Mouse (Mus musculus) G1E-ER4 (cell line): ENCODE measurements around the gene Wnt8b. TPM values are rescaled to one million over a fixed set of nuclear protein-coding genes. Genes with fewer than 3 reads are reported as not detected.

Experiments used
- GATA1 ChIP-seq: IDR thresholded peaks from one replicate; pipeline ENCODE4 v1.8.0; 2012; ENCODE audit warnings: low read length, inconsistent platforms
- polyA plus RNA-seq: library from polyadenylated mRNA; stranded (reverse); fragments of >175 nt; gene quantifications from 2 replicates; pipeline ENCODE4 v1.2.3, GENCODE M21; 2012

Wnt8b gene
- not detected in 2 replicates for polyA plus RNA-seq

GRCm38 (mm10) chr19:44493128-44493527 is at the start of gene Wnt8b:
Wnt8b (plus strand) TSS chr19:44493472.
- TF ChIP-seq GATA1: no peak

- no peak for TF ChIP-seq GATA1
Observed at GRCm38 (mm10) chr19:44445755-44446154, 47.5 kb upstream of the Wnt8b start.

GRCm38 (mm10) chr19:44447927-44448326 is 45.3 kb upstream of the Wnt8b start:
- TF ChIP-seq GATA1: no peak

GRCm38 (mm10) chr19:44454862-44455261 is 38.4 kb upstream of the Wnt8b start:
- TF ChIP-seq GATA1: no peak

GRCm38 (mm10) chr19:44455356-44455755 is 37.9 kb upstream of the Wnt8b start:
- no peak for TF ChIP-seq GATA1

GRCm38 (mm10) chr19:44457359-44458055 is 35.8 kb upstream of the Wnt8b start:
- no peak for TF ChIP-seq GATA1

GRCm38 (mm10) chr19:44458696-44459095 is 34.6 kb upstream of the Wnt8b start:
- no peak for TF ChIP-seq GATA1

GRCm38 (mm10) chr19:44460441-44460840 is 32.8 kb upstream of the Wnt8b start:
- no peak for TF ChIP-seq GATA1

GRCm38 (mm10) chr19:44461500-44461899 is 31.8 kb upstream of the Wnt8b start:
- no peak for TF ChIP-seq GATA1

- TF ChIP-seq GATA1: no peak
Observed at GRCm38 (mm10) chr19:44462141-44462540, 31.1 kb upstream of the Wnt8b start.

- no peak for TF ChIP-seq GATA1
Observed at GRCm38 (mm10) chr19:44474158-44474557, 19.1 kb upstream of the Wnt8b start.

GRCm38 (mm10) chr19:44475268-44475667 is 18.0 kb upstream of the Wnt8b start:
- TF ChIP-seq GATA1: no peak

- no peak for TF ChIP-seq GATA1
Observed at GRCm38 (mm10) chr19:44476541-44476940, 16.7 kb upstream of the Wnt8b start.

- TF ChIP-seq GATA1: no peak
Observed at GRCm38 (mm10) chr19:44487266-44487665, 6.0 kb upstream of the Wnt8b start.

- no peak for TF ChIP-seq GATA1
Observed at GRCm38 (mm10) chr19:44496511-44496910, 3.2 kb downstream of the Wnt8b start.

GRCm38 (mm10) chr19:44496941-44497340 is 3.7 kb downstream of the Wnt8b start:
- no peak for TF ChIP-seq GATA1

- no peak for TF ChIP-seq GATA1
Observed at GRCm38 (mm10) chr19:44498936-44499335, 5.7 kb downstream of the Wnt8b start.

GRCm38 (mm10) chr19:44500240-44500639 is 7.0 kb downstream of the Wnt8b start:
- no peak for TF ChIP-seq GATA1
